Mouse (Mus musculus) embryo, embryonic 10 days (tissue): Measurements from ENCODE around the gene Srd5a1.
A peak's percentile ranks its signal among the peaks of the same experiment; 100 is the strongest.
"Not testable (repeated sequence)": the region's sequence is repeated elsewhere in the genome, so short reads cannot be mapped to it uniquely, and the experiment has no call there.

Source experiments
- DNase-seq: peaks from one replicate; pipeline ENCODE4 v3.0.0-alpha.2; 2015; ENCODE audit warnings: low spot score

The Srd5a1 gene

GRCm38 (mm10) chr13:69611398-69612174 lies at the start of gene Srd5a1:
Gene Srd5a1 (minus strand): TSS chr13:69611442.
- peak; percentile 98 for DNase-seq

- DNase-seq = no peak
These were observed 43.3 kb upstream of the Srd5a1 start for GRCm38 (mm10) chr13:69654508-69654907.

- no peak for DNase-seq
These were observed 35.2 kb upstream of the Srd5a1 start for GRCm38 (mm10) chr13:69646481-69646880.

- no peak for DNase-seq
These were observed 34.6 kb upstream of the Srd5a1 start for GRCm38 (mm10) chr13:69645694-69646423.

DNA sequence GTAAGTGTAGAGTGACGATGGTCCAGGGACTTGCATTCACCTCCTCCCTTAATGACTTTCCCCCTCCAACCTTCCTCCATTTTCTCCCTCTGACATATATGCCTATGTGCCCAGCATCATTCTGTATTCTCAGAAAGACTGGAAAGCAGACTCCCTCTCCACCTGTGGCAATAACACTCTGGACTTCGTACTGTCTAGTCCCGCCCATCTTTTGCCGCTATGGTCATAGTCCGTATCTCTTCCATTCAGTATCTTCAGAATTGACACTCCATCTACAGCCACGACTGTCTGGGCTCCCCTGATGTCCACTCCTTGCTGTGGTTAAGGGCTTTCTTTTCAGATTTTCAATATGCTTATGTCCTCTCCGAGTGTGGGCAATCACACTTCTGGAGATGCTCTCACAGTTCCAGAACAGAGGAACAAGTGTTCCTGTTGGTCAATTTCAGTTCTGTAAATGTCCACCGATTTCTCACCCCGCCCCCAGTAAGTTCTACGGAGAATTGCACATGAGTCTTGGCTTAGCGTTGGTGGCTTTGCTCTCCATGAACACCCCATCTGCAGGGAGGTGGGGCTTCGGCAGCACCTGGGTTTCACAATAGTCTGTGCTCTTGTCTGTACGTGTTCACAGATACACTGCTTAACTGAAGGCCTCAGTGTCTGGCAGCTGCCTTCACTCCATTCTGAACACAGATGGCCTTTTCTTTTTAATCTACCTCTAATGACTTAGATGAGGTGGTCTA lies 33.4 kb upstream of the Srd5a1 start:
- DNase-seq = no peak

GRCm38 (mm10) chr13:69643937-69644336 lies 32.7 kb upstream of the Srd5a1 start:
- no peak for DNase-seq

DNA sequence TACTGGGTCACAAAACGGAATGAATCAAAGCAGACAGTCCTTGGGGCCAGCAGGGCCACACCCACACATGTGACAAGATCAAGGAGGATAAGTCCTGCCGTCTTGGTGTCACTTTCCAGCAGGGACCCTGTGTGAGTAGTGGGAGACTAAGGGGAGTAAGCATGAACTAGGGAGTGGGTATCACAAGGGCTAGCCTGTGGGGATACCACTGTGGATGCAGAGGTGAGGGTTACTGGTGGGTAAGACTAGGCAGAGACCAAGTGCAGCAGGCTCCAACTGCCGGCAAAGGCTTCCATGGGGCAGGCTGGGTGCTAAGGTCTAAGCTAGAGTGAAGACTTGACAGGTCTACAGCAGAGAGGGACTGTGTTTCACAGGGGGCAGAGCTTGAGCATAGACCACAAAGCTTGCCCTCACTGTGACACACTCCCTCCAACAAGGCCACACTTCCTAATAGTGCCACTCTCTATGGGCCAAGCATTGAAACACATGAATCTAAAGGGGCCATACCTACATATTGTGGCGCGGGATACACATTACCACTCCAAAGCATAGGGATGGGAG lies 31.5 kb upstream of the Srd5a1 start:
- DNase-seq = no peak

DNA sequence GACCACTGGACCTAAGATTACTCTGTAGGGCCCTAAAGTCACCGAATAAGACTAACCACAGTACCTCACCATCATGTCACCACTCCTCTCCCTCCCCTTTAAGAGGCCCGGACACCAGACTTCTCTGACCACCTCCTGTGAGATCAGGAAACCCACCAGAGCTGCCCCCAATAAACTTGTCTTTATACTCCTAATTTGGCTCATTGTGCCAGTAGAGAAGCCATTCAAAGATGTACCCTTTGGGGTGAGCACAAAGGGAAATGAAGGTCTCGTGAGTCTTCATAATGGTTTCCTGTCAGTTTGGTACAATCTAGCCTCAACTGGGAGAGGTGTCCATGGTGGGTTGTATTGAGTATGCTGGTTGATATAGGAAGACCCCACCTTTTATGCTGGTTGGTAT lies 29.8 kb upstream of the Srd5a1 start:
- no peak for DNase-seq

DNA sequence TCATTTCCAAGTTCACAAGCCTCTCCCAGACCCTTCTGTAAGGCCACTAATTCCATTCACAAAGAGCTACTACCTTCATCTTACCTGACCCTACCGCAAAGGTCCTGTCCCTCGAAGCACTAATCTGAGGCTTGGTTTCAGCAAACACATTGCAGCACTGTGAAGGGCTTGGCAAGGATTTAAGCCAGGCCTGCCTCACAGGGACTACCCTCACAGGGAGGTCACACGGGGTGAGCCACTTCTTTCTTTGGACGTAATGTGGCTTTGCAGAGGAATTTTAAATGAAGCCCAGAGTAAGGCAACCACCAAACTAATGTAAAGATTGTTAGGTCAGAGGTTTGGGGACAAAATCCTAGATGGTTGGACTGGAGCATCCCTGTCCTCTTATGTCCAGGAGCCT lies 29.3 kb upstream of the Srd5a1 start:
- DNase-seq = no peak

- DNase-seq = no peak
These were observed 28.9 kb upstream of the Srd5a1 start for GRCm38 (mm10) chr13:69640126-69640525.

- DNase-seq = no peak
These were observed 28.0 kb upstream of the Srd5a1 start for GRCm38 (mm10) chr13:69639251-69639650.

GRCm38 (mm10) chr13:69638108-69638626 lies 26.9 kb upstream of the Srd5a1 start:
- DNase-seq = no peak

- no peak for DNase-seq
These were observed 26.4 kb upstream of the Srd5a1 start for GRCm38 (mm10) chr13:69637657-69638056.

DNA sequence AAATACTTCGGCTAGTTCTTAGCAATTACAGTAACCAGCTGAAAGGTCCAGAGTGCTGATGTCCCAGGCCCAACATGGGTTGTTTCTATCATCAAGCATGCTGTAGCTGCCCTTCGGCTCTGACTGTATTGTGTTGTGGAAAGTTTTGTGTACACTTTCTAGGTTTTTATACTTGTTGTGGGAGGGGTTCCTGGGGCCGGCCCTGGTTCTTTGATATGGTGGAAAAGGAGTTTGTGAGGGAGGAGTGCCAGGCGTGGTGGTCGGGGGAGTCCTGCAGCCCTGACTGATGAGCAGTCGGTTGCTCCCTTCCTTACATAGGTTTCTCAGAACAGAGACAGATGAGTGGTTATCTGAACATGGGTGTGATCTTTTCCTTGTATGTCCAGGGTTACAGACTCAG lies 25.6 kb upstream of the Srd5a1 start:
- no peak for DNase-seq

DNA sequence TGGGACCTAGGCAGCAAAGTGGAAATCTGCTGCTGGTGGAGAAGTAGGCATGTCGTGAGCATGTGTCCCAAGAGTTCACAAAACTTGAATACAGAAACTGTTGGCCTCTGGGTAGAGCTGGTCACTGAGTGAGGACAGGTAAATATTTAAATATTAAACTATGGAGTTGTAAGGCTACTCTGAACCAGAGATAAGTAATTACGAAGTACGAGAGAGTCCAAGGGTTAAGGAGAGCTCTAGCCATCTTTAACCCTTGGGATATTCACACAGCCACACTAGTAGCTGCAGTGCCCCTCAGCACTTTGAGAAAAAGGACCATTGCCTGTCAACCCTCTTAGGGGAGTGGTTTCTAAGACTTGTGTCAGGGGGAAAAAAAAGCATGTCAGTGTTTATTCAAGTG lies 25.1 kb upstream of the Srd5a1 start:
- no peak for DNase-seq

- not testable (repeated sequence) for DNase-seq
These were observed 24.6 kb upstream of the Srd5a1 start for GRCm38 (mm10) chr13:69635836-69636235.

GRCm38 (mm10) chr13:69633988-69634387 lies 22.7 kb upstream of the Srd5a1 start:
- no peak for DNase-seq

- DNase-seq = no peak
These were observed 22.3 kb upstream of the Srd5a1 start for GRCm38 (mm10) chr13:69633551-69633950.

- no peak for DNase-seq
These were observed 20.4 kb upstream of the Srd5a1 start for GRCm38 (mm10) chr13:69631659-69632058.

GRCm38 (mm10) chr13:69631111-69631510 lies 19.9 kb upstream of the Srd5a1 start:
- DNase-seq = no peak

DNA sequence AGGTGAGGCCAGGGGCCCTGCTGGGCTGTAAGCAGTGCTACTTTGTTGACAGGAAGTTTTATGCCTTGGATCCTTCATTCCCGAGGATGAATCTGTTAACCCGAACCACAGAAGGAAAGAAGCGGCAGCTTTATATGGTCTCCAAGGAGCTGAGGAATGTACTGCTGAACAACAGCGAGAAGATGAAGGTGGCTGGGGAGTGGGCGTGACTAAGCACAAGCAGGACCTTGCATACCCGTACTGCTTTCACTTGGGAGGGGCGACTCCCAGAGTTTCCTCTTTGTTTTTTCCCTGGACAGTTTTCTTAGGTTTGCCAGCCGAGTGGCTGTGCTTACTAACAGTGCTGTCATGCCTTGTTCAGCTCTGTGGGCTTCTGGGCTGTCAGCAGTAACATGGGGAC lies 19.3 kb upstream of the Srd5a1 start:
- no peak for DNase-seq

- no peak for DNase-seq
These were observed 16.7 kb upstream of the Srd5a1 start for GRCm38 (mm10) chr13:69627941-69628340.
